Mouse (Mus musculus): ENCODE results near the gene Plxnd1. TPM values are rescaled to one million over a fixed set of nuclear protein-coding genes. Genes with fewer than 3 reads are reported as not detected.

Gene Plxnd1
- total RNA-seq, 1 experiment from 2014 or later: 8.5 TPM

Other genes with a start within 250 kb of the Plxnd1 start
- 29.5 and 39.6 TPM in 2 replicates for gene Tmem40, start 232.6 kb downstream of the Plxnd1 start, total RNA-seq (2017)
- gene Cand2, start 220.5 kb downstream of the Plxnd1 start, total RNA-seq (2017): 3.4 and 3.7 TPM in 2 replicates
- gene Rpl32, start 186.3 kb downstream of the Plxnd1 start, total RNA-seq (2017): 6,938 and 7,194 TPM in 2 replicates
- gene Efcab12, start 156.6 kb downstream of the Plxnd1 start, total RNA-seq (2017): 0.41 TPM in 1 of 2 replicates, not detected in the other
- gene Mbd4, start 141.6 kb downstream of the Plxnd1 start, total RNA-seq (2017): 21.2 and 23.2 TPM in 2 replicates
- gene Ift122, start 141.5 kb downstream of the Plxnd1 start, total RNA-seq (2017): 4.9 and 6.2 TPM in 2 replicates
- not detected in 2 replicates for gene Rho, start 63.3 kb downstream of the Plxnd1 start, total RNA-seq (2017)
- not detected in 2 replicates for gene H1foo, start 50.1 kb downstream of the Plxnd1 start, total RNA-seq (2017)
- 9.5 and 12.2 TPM in 2 replicates for gene Tmcc1, start 198.5 kb upstream of the Plxnd1 start, total RNA-seq (2017)
- 41.5 and 61.2 TPM in 2 replicates for gene Washc2, start 213.0 kb upstream of the Plxnd1 start, total RNA-seq (2017)